Mouse (Mus musculus) megakaryocyte, adult 5-6 weeks (primary cell): ENCODE measurements around the gene Nup160. TPM values are rescaled to one million over a fixed set of nuclear protein-coding genes. Genes with fewer than 3 reads are reported as not detected.

Experiments used
- ATAC-seq: 2 replicates; pipeline ENCODE4 v1.8.0; 2016; ENCODE audit warnings: mild to moderate bottlenecking, inconsistent platforms; ENCODE audit not compliant: poor library complexity, severe bottlenecking
- total RNA-seq, 2 experiments: library from RNA; stranded (forward) in 1 of 2; stranded (reverse) in 1 of 2; fragments of 153-499, 151-499 nt in 1 of 2; fragments of 221-1000, 200-1000 nt in 1 of 2; gene quantifications; 2 replicates each; pipeline versions ENCODE4 v1.2.3 to v1.2.4; 2015 to 2017

Gene Nup160
- total RNA-seq, 2 experiments from 2014 or later = 40.3 to 55.9 TPM

DNA sequence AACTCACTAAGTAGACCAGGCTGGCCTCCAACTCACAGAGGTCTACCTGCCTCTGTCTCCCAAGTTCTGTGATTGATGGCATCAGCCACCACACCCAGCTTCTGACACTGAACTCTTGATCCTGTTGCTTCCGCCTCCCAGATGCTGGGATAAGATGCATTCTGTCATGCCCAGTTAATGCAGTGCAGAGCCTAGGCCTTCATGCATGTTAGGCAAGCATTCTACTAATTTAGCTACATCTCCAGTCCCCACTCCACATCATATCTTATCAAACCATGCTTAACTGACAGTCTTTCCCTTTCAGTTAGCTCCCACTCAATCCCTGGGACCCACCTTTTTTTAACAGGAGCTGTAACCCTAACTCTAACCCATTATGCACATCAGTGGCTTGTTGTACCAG lies 16.1 kb upstream of the Nup160 start:
- no peak for ATAC-seq

DNA sequence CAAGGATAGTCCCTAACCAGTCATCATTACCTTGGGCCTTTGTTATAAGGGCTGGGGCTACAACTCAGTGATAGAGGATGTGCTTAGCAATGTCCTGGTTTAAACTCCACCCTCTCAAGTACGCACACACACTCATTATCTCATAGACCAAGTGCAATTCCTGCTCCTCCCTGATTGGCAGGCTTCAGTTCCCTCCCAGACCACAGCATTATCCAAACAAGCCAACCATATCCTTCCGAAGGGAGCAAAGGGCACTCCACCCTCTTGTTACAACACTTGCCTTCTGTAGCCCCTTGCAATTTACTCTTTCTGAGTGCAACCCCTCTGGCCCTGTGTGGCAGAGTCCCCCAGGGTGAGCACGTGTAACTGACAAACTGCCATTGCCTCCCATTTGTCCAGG lies 15.6 kb upstream of the Nup160 start:
- peak; percentile 84 for ATAC-seq

DNA sequence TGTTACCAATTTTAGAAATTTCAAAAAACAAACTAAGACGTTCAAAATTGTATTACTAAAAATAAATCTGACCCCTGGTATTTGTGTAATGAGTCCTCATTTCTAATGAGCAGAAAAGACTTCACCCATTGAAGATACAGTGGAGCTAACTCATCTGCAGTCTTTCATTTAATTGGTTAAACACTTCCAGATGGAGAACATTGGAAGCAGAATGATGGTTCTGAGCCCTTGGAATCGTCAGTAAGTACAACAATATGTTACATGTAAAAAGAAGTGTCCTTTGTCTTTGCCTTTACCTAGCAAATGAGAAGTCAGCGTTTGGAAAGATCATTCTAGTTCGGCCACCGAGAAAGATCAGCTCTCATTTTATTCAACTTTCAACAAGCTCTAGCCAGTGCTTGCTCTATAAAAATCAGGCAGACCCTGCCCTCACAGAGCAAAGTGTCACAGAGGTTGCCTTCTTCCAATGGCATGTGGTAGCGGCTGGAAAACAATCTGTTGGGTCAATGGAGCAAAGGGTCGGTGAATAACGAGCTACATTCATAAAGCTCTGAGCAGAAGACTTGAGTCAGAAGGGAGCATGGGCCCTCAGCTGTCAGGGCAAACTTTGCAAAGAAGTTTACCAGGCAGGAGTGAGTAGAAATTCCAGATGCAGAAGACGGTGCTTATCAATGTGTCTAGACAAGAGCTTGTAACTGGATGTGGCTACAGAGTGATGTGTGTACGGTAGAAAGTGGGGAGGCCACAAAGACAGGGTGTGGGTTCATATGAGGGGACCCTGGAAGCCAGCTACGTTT lies 10.2 kb upstream of the Nup160 start:
- no peak for ATAC-seq

DNA sequence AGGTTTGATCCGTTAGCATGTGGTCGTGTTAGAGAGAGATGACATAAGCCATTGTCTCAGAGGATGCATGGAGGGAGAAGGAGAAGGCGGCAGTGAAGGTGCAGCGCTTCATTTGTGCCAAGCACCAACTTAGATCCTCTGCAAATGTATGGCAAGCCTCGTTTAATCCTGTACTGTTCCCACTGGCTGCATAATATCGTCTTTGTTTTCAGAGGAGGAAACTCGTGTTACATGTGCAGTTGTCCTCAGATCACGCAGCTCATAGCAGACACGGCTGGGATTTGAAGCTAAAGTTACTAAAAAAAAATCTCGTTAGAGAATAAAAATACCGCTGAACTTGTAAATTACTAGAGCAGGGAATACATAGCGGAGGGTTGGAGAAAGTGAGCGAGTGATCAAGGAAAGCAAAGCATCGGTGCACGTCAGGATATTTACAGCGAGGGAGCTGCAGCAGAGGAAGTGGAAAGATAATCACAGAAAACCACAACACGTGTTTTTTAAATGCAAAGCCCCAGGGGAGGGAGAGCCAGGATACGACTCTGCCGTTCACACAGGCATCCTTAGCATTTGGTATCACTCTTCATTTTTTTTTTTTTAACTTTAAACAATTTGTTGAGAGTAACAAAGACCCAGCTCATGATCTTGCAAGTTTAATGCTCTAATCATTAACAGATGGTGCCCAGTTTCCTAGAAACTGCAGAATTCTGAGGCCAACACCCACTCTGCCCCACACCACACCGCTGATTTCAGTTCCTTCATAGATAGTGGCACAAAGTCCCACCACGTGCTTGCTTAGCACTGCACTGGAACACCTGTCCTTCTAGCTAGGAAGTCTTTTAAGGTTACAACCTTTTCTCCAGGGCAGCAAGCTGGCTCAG lies 9.4 kb upstream of the Nup160 start:
- ATAC-seq = peak; percentile 86

DNA sequence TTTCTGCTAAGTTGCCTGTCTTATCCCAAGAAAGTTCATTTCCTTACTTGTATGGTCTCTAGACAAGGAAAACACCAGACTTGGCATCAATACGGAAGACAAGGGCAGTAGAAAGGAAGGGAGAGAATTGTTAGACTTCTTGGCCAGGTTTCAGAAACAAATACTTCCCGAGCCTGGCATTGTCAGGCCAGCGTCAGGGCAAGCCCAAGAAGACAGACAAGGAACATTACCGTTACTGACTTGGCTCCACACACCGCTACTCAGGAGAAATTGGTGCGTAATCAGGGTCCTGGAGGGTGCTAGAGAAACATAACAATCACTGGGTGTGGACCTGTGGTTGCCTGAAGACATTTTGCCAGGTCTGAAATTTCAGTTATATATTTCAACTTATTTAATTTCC lies 6.7 kb upstream of the Nup160 start:
- no peak for ATAC-seq

DNA sequence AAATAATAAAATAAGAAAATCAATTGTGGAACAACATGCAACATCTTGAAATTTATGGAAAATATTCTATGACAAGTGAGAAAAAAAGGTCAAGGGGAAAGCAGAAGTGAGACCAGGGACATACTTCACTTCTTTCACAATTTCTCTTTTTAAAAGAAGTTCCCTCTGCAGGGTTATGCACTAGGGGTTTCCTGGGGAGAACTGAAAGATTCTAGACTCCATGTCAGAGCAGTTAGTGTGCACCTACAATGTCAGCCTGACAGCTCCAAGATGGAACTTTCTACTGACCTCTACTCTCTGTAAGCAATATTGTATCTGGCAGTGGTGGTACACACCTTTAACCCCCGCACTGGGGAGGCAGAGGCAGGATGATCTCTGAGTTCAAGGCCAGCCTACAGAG lies 3.7 kb upstream of the Nup160 start:
- ATAC-seq = peak; percentile 91

DNA sequence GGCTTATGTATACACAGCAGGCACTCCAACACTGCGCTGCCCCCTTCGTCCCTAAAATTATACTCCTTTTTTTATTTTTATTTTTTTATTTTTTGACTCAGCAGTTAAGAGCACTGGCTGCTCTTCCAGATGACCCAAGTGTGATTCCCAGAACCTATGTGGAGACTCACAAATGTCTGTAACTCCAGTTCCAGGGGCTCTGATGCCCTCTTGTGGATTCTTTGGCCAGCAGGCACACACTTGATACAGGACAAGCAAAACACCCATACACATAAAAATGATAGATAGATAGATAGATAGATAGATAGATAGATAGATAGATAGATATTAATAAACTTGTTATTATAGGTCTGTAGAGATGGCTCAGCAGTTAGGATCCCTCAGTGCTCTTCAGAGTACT lies 2.5 kb upstream of the Nup160 start:
- ATAC-seq = no peak

DNA sequence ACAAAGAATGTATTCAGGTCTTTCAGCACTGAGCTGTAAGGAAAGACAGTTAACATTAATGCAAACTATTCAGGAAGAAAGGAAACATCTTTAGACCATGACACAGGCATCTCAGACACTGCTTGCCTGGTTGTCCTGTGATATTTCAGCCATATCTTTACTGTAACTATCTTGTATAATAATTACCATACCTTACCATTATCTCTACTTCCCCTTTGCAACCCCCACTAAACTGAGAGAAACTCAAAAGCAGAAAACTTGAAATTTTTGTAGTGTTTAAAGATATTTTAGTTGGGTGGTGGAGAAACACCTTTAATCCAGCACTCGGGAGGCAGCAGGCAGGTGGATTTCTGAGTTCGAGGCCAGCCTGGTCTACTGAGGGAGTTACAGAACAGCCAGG lies 1.5 kb upstream of the Nup160 start:
- ATAC-seq = no peak

DNA sequence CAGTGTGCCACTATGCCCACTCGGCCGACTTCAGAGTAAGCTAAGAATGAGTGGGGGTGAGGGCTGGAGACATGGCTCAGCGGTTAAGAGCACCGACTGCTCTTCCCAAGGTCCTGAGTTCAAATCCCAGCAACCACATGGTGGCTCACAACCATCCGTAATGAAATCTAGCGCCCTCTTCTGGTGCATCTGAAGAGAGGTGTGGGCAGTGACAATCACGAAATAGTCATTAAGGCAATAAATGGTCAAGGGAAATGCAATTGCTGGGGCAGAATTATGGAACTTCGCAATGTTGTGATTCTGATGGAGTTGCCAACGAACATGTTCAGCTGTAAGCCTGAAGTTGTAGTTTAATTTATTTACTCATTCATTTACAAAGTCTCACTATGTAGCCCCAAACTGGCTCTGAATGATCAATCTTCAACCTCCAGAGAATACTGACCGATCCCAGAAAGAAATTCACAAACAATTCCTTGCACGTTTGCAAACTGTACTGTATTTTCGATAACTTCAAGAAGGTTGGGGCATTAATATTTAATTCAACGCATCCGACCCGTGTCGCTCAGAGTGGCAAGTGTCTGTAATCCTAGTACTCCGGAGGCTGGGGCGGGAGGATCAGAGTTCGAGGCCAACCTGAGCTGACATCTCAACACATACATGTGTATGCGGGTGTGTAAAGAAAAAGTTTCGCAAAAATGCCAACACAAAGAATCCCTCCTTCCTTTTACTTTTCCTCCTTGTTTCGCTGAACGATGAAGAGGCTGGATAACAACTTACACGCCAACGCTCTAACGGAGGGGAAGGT lies 1.4 kb downstream of the Nup160 start:
- 0 out of 2 replicates have a peak, but pooled peaks have one; percentile 3 for ATAC-seq

DNA sequence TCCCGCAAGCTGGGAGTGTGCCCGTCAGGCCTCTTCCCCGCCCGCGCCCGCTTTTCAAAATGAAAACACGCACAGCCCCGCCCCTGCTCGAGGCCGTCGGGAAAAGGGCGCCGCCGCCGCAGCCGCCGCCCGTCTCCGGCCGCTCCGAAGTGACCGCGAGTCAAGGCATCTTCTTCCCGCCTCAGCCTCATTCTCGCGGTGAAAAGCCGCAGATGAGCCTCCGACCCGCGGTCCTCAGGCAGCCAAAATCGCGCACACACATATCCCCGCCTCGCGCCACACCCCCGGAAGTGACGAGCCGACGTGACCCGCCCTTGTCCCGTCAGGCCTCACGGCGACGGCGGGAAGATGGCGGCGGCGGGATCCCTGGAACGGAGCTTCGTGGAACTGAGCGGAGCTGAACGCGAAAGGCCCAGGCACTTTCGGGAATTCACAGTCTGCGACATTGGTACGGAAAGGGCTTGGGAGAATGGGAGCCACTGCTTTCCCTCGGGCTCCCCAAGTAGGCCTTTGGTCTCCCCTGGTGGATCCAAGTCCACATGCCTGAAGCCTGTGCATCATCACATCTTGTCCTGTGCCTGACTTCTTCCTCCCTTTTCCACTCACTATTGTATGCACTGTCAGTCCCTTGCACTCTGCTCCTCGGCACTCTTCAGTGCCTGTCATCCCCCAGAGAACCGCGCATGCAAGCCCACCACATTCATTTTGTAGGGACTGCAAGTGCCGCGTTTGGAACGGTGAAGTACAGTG lies 2.2 kb downstream of the Nup160 start:
- ATAC-seq = peak; percentile 99

DNA sequence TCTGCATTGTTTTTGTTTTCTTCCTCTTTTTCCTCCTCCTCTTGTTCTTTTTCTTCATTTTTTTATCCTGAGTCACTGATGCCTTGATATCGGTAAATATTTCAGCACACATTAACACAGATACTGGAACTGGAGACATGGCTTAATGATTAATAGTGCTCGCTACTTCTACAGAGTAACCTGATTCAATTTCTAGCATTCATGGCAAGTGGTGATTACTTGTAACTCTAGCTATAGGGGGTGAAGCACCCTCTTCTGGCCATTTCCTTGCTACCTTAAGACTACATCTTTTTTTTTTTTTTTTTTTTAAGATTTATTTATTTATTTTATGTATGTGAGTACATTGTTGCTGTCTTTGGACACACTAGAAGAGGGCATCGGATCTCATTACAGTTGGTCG lies 23.9 kb downstream of the Nup160 start:
- ATAC-seq = no peak

DNA sequence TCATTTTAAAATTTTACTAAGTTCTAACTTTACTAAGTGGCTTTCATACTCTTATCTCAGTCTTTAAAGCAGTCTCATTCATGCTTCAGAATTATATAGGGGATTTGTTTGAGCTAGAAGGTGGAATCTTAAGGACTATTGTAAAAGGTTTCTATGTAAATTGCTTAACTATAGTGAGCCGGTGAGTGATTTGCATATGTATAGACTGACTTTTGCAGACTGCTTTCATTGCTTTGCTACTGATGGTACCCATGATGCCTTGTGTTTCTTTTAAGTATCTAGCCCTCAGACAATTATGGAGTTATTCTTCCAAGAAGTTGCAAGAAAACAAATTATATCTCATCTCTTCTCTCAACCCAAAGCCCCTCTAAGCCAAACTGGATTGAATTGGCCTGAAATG lies 31.5 kb downstream of the Nup160 start:
- ATAC-seq = no peak

DNA sequence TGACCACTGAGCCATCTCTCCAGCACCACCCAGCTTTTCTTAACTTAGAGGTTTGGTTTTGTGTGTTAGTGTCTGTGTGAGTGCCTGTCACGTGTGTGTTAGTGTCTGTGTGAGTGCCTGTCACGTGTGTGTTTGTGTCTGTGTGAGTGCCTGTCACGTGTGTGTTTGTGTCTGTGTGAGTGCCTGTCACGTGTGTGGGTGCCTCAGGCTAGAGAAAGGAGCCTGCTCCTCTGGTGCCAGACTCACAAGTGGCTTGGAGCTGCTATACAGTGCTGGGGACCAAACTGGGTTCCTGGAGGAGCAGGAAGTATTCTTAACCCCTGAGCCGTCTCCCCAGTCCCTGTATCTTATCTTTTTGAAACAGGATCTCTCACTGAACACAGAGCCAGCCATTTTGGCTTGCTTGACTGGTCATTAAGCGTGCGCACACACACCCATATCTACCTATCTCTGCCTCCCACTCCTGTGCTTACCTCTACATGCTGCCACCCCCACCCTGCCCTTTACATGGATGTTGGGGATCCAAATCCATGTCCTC lies 38.6 kb downstream of the Nup160 start:
- ATAC-seq = peak; percentile 18; the same call in 1 of the 2 replicates

DNA sequence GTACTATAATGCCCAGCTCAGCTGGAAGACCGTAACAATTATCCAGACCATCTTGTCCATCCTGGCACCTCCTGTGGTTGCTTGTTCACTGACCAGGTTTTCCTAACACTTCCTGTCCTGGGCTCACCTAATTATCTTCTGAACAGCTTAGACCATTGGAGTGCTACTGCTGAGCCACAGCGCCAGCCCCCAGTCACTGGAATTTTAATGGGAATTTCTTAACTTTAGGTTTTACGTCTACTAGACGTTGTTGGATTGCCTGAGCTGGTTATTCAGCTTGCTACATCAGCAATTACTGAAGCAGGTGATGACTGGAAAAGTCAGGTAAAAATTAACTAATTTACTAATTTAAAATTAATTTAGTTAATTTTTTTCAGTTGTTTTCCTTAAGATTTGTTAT lies 40.4 kb downstream of the Nup160 start:
- no peak for ATAC-seq

DNA sequence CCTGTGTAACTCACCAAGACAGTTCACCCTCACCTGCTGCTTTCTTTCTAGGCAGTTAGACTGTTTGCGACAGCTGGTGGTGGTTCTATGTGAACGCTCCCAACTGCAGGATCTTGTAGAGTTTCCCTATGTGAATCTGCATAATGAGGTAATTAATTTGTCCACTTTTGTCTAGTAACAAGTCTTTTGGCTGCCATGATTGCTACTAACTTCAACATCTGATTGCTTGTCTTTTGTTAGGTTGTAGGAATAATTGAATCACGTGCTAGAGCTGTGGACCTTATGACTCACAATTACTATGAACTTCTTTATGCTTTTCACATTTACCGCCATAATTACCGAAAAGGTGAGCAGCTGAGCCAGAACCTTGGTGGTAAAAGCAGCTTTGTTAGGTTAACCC lies 40.9 kb downstream of the Nup160 start:
- ATAC-seq = no peak

DNA sequence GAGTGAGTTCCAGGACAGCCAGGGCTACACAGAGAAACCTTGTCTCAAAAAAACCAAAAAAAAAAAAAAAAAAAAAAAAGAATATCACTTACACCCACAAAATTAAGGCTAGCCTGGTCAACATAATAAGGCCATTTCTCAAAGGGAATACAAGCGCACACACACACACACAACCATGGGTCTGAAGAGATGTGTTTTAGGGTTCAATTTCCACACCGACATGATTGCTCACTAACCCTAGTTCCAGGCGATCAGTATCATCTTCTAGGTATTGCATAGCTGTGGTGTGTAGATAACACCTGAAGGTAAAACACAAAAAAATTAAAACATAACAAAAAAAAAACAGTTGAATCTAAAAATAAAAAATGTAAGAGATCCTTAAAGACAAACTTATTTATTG lies 49.8 kb downstream of the Nup160 start:
- no peak for ATAC-seq

DNA sequence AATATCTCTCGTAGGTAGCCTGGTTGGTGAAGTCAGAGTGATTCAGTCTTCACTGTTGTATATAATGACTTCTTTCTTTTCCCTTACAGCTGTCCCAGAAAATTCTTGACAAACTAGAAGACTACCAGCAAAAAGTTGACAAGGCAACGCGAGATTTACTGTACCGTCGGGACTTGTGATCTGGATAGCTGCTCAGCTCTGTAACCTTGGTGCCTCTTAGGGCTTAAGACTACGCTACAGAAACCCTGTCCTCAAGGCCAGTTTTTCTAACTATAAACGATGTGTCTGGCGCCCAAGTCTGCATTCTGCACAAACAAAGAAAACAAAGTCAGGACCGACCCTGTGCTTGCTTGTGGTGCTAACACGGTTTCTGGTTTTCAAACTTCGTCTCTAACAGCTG lies 58.3 kb downstream of the Nup160 start:
- no peak for ATAC-seq

DNA sequence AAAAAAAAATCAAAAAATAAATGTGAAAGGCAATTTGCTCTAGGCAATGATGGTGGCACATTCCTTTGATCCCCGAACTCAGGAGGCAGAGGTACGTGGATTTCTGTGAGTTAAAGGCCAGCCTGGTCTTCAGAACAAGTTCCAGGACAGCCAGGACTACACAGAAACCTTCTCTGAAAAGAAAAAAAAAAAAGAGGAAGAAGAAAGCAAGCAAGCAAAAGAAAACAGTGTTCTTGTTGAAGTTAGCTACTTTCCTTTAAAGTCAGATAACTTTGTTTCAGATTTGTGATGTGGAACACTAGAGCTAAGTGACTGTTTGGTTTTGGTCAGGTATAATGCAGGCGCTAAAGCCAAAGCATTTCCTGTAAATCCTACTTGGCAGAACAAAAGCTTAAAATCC lies 61.8 kb downstream of the Nup160 start:
- ATAC-seq = no peak

DNA sequence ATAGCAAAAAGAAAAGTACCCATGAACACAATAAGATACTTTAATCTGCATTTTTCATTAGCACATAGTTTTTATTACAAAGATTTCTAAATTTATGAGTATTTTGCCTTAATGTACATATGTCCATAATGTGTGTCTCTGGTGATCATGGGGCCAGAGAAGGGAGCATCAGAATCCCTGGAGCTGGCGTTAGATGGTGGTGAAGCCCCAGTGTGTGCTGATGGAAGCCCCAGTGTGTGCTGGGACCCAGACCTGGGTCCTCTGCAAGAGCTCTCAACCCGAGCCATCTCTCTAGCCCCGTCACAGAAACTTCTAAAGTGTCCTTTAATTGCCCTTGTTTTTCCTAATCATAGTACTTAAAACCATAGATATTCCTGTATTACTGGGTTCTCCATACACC lies 62.3 kb downstream of the Nup160 start:
- no peak for ATAC-seq

DNA sequence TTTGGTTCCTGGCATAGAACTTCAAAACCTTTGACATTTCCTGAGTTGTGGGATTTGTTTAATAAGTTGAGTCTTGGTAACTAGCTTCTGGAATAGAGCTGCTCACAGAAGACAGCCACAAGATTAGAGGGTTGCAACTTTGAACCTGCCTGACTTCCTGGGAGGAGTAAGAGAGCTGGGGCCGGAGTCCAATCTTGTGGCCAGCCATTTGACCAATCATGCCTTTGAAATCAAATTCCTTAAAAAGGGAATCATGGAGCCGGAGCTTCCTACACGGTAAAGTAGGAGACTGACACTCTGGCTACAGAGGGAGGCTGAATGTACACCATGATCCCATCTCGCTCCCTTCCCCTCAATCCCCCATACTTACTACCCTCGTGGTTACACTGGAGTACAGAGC lies 62.9 kb downstream of the Nup160 start:
- no peak for ATAC-seq
